Mouse (Mus musculus): ENCODE results near the gene Mgst2. TPM values are rescaled to one million over a fixed set of nuclear protein-coding genes. Genes with fewer than 3 reads are reported as not detected.

Gene Mgst2
- polyA plus RNA-seq, 1 experiment, result 0.34 TPM

DNA sequence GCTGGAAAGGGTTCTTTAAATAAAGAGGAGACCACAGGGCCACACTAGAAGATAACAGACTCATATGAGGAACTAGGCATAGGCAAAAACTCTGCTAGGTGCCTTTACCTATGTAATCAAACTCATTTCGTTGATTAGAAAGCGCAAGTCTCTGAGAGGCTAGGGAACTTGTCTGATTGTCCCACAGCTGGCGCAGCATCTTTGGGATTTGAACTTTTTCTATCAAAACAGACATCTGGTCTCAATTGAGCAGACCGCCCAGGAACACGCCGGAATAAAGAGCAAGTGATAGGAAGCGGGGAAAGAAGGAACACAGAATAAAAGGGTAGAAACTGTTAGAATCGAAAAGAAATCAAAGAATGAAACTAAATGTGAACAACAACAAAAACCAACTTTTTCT, 43.3 kb downstream of the Mgst2 start:
- 94% methylated on average over 8 of the region's 8 CpGs for WGBS
- no peak overlapping the region for H3K27ac ChIP-seq (ENCODE audit: insufficient read depth, low read length)
- no peak for DNase-seq
- H3K27me3 ChIP-seq (ENCODE audit: control insufficient read depth, insufficient read depth, low read length), result no peaks in the 10 kb centered on the region
- TF ChIP-seq CTCF (IDR thresholded peaks at IDR 0.05; ENCODE audit: borderline replicate concordance, insufficient read depth, low read depth, low read length), result no peak
- no peak for TF ChIP-seq POLR2A (IDR thresholded peaks at IDR 0.05; ENCODE audit: borderline replicate concordance, insufficient read depth, low read length)
- H3K4me1 ChIP-seq (ENCODE audit: control insufficient read depth, insufficient read depth, low read length), result peaks cover 25% of the 10 kb centered on the region
- no peak overlapping the region for H3K4me3 ChIP-seq (replicated peaks; ENCODE audit: insufficient read depth, low read depth, low read length)

DNA sequence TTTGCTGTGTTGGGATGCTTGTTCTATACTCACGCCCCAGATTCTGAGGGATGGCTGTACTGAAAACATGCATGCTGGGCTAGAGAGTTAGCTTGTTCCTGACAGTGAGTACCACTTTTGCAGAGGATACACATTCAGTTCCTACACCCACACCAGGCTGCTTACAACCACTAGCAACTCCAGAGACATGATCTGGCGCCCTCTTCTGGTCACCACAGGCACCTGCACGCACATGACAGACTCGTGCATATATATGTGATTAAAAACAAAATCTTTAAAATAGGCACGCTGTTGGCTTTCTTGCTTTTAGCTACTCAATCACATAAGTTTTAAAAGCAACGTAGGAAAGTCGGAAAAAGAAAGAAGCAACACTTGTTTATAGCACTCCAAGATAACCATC, 45.1 kb downstream of the Mgst2 start:
- Histone ChIP-seq H3K4me3 (replicated peaks; ENCODE audit: insufficient read depth, low read depth, low read length) (no peak overlapping the region), H3K27me3 (ENCODE audit: control insufficient read depth, insufficient read depth, low read length) (no peaks in the 10 kb centered on the region), H3K27ac (ENCODE audit: insufficient read depth, low read length) (no peak overlapping the region), H3K4me1 (ENCODE audit: control insufficient read depth, insufficient read depth, low read length) (peaks cover 32% of the 10 kb centered on the region)
- TF ChIP-seq POLR2A (IDR thresholded peaks at IDR 0.05; ENCODE audit: borderline replicate concordance, insufficient read depth, low read length), result no peak
- TF ChIP-seq CTCF (IDR thresholded peaks at IDR 0.05; ENCODE audit: borderline replicate concordance, insufficient read depth, low read depth, low read length), result peak; percentile 53
- no peak for DNase-seq
- 89% methylated on average over 7 of the region's 7 CpGs for WGBS

DNA sequence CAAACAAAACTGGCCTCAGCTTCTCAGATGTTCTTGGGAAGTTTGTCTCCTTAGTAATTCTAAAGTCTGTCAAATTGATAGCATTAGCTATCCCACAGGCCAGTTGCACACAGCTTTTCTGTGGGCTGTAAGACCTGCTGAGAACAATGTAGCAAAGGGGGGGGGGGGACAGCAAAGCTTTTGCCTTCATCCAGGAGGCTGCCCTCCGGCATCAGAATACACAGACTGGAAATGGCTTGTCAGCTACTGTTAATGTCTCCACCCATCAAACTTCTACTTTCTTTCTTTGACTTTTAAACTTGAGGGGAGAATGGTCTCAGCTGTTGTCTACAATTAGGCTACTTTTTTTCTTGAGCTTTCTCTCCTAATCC, 48.2 kb downstream of the Mgst2 start:
- no peak overlapping the region for H3K4me3 ChIP-seq (replicated peaks; ENCODE audit: insufficient read depth, low read depth, low read length)
- peak overlapping the region; percentile 87; the same call in 1 of the 2 replicates for H3K27ac ChIP-seq (ENCODE audit: insufficient read depth, low read length)
- no peaks in the 10 kb centered on the region for H3K27me3 ChIP-seq (ENCODE audit: control insufficient read depth, insufficient read depth, low read length)
- H3K4me1 ChIP-seq (ENCODE audit: control insufficient read depth, insufficient read depth, low read length), result peaks cover 35% of the 10 kb centered on the region
- DNase-seq, result no peak
- WGBS, result 21% methylated on average over 1 of the region's 1 CpGs
- TF ChIP-seq CTCF (IDR thresholded peaks at IDR 0.05; ENCODE audit: borderline replicate concordance, insufficient read depth, low read depth, low read length) (no peak), POLR2A (IDR thresholded peaks at IDR 0.05; ENCODE audit: borderline replicate concordance, insufficient read depth, low read length) (no peak)

DNA sequence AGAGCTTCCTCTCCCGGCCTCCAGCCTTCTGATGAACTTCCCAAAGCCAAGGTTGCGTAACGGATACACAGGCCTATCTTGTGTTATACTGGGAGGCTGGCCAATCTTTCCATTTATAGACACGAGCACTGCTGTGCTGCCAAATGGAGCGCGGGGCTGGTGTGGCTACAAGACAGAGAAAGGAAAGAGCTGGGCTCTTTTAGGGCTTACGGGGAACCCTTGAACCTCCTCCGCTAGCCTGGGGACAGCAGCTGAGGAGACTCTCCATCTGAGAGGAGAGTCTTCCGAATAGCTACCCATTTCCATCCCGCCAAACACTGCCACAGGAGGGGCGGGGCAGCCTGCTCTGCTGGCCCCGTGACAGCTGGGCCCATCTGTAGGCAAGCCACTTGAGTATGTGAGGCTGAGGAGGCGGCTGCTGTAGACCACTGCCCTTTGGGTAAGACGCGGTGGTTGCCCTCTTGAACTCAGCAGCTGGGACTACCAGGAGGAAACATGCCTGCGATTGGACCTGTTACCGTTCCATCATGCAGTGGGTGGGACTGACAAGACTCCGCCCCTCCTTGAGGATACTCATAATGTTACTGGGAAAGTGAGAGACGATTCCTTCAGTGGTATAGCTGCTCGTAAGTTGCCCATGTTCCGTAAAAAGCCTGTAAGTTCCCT, 48.7 kb downstream of the Mgst2 start:
- Histone ChIP-seq H3K4me3 (replicated peaks; ENCODE audit: insufficient read depth, low read depth, low read length) (peak overlapping the region; percentile 45), H3K4me1 (ENCODE audit: control insufficient read depth, insufficient read depth, low read length) (peaks cover 35% of the 10 kb centered on the region), H3K27ac (ENCODE audit: insufficient read depth, low read length) (peak overlapping the region; percentile 87), H3K27me3 (ENCODE audit: control insufficient read depth, insufficient read depth, low read length) (no peaks in the 10 kb centered on the region)
- TF ChIP-seq POLR2A (IDR thresholded peaks at IDR 0.05; ENCODE audit: borderline replicate concordance, insufficient read depth, low read length), result no peak
- TF ChIP-seq CTCF (IDR thresholded peaks at IDR 0.05; ENCODE audit: borderline replicate concordance, insufficient read depth, low read depth, low read length), result no peak
- 13% methylated on average over 21 of the region's 21 CpGs for WGBS
- peak; percentile 86 to 97 for DNase-seq

DNA sequence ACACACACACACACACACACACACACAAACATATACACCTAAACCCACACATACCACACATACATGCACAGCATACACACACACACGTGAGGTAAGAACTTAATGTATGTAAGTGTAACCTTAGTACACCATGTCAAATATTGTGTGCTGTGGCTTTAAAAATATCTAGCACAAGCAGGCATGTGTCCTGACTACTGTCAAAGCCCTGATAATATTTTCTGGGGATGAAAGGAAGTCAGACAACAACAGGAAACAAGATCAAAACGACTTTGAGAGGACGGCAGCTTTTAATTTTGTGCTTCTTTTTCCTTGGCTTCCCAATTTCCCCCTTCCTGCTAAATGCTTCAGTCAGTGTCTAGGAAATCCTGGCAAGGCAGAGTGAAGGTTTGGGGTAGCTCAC, 52.2 kb downstream of the Mgst2 start:
- 44% methylated on average over 3 of the region's 3 CpGs for WGBS
- DNase-seq, result no peak
- TF ChIP-seq CTCF (IDR thresholded peaks at IDR 0.05; ENCODE audit: borderline replicate concordance, insufficient read depth, low read depth, low read length), result no peak
- TF ChIP-seq POLR2A (IDR thresholded peaks at IDR 0.05; ENCODE audit: borderline replicate concordance, insufficient read depth, low read length), result no peak
- no peak overlapping the region for H3K27ac ChIP-seq (ENCODE audit: insufficient read depth, low read length)
- peaks cover 35% of the 10 kb centered on the region for H3K4me1 ChIP-seq (ENCODE audit: control insufficient read depth, insufficient read depth, low read length)
- H3K4me3 ChIP-seq (replicated peaks; ENCODE audit: insufficient read depth, low read depth, low read length), result no peak overlapping the region
- H3K27me3 ChIP-seq (ENCODE audit: control insufficient read depth, insufficient read depth, low read length), result no peaks in the 10 kb centered on the region

DNA sequence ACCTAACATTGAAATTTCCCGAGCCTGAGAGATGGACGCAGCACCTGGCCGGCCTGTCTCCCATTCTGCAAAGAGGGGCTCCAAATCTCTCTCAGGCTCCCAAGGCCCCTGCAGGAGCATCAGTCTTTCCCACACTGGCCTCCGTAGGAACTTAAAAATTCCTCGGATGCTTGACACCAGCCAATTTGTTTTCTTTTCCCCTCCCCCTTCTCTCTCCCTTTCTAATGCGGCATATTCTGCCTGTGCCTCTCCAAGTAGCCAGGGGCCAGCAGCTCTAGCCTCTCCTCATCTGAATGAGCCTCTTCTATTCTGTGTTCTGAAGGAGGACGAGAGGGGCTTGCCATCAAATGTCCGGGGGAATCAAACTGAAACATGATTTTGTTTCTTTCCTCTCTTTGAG, 53.1 kb downstream of the Mgst2 start:
- Histone ChIP-seq H3K27ac (ENCODE audit: insufficient read depth, low read length) (no peak overlapping the region), H3K27me3 (ENCODE audit: control insufficient read depth, insufficient read depth, low read length) (no peaks in the 10 kb centered on the region), H3K4me3 (replicated peaks; ENCODE audit: insufficient read depth, low read depth, low read length) (no peak overlapping the region), H3K4me1 (ENCODE audit: control insufficient read depth, insufficient read depth, low read length) (peaks cover 36% of the 10 kb centered on the region)
- TF ChIP-seq POLR2A (IDR thresholded peaks at IDR 0.05; ENCODE audit: borderline replicate concordance, insufficient read depth, low read length) (no peak), CTCF (IDR thresholded peaks at IDR 0.05; ENCODE audit: borderline replicate concordance, insufficient read depth, low read depth, low read length) (no peak)
- 62% methylated on average over 8 of the region's 8 CpGs for WGBS
- no peak for DNase-seq

DNA sequence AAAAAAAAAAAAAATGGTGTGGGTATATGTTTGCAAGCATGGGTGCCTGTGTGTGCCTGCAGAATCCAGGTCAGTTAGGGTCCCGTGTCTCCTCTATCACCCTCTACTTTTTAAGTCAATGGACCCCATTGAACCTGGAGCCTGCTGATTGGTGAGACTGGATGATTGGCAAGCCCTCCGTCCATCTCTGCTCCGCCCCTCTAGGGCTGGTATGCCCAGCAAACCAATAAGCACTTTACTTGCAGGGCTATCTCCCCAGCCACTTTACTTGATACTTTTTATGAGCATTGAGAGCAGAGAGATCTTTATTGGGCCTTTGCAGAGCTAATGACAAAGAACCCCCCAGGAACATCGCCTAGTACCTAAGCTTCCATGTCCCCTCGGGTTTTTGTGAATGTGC, 54.3 kb downstream of the Mgst2 start:
- no peak overlapping the region for H3K4me3 ChIP-seq (replicated peaks; ENCODE audit: insufficient read depth, low read depth, low read length)
- peaks cover 30% of the 10 kb centered on the region for H3K4me1 ChIP-seq (ENCODE audit: control insufficient read depth, insufficient read depth, low read length)
- no peak for DNase-seq
- no peak for TF ChIP-seq POLR2A (IDR thresholded peaks at IDR 0.05; ENCODE audit: borderline replicate concordance, insufficient read depth, low read length)
- TF ChIP-seq CTCF (IDR thresholded peaks at IDR 0.05; ENCODE audit: borderline replicate concordance, insufficient read depth, low read depth, low read length), result no peak
- no peaks in the 10 kb centered on the region for H3K27me3 ChIP-seq (ENCODE audit: control insufficient read depth, insufficient read depth, low read length)
- 90% methylated on average over 5 of the region's 5 CpGs for WGBS
- H3K27ac ChIP-seq (ENCODE audit: insufficient read depth, low read length), result no peak overlapping the region

DNA sequence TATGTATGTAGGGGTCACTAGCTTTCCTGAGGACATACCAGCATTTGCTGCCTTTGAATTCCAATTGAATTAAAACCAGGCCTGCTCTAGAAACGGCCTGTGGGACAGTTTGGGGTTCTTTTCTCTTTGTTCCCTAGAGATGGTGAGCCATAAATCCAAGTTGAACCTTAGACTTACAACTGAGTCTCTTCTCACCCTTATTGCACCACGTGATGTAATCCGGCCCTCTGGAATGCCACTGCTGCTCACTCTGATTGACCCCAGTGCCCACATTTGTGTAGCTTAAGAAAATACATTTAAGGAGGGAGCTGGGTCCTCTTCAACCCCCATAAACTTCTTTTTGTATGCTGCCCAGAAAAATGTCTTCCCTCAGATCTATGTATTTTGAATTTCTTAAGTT, 57.3 kb downstream of the Mgst2 start:
- no peaks in the 10 kb centered on the region for H3K27me3 ChIP-seq (ENCODE audit: control insufficient read depth, insufficient read depth, low read length)
- DNase-seq, result no peak
- H3K4me1 ChIP-seq (ENCODE audit: control insufficient read depth, insufficient read depth, low read length), result peaks cover 11% of the 10 kb centered on the region
- H3K4me3 ChIP-seq (replicated peaks; ENCODE audit: insufficient read depth, low read depth, low read length), result no peak overlapping the region
- 90% methylated on average over 3 of the region's 3 CpGs for WGBS
- no peak for TF ChIP-seq POLR2A (IDR thresholded peaks at IDR 0.05; ENCODE audit: borderline replicate concordance, insufficient read depth, low read length)
- TF ChIP-seq CTCF (IDR thresholded peaks at IDR 0.05; ENCODE audit: borderline replicate concordance, insufficient read depth, low read depth, low read length), result no peak
- H3K27ac ChIP-seq (ENCODE audit: insufficient read depth, low read length), result no peak overlapping the region

Data from cerebellum, adult 2 months (tissue).